Comparison of ENCODE assay signal across 10 mouse cellular contexts in genomic region chr6:100052955-100053795, GRCm38 (mm10).
A peak's percentile ranks its signal among the peaks of the same experiment; 100 is the strongest.
DNase-seq lines count a peak whose midpoint lies in the region; ATAC-seq lines count a peak whose summit lies in the region.
"Had no signal": no experiment of that assay in that cellular context is flagged by ENCODE, and none has a peak within 500 bp of the region (broad histone marks: within the 10 kb centered on the region; RNA-seq: fewer than 3 reads in every experiment).

No protein-coding gene starts in this region.

- peaks cover 100% of the 10 kb centered on the region for H3K27me3 ChIP-seq in heart, embryonic 10.5 days (ENCODE audit: insufficient read depth, poor library complexity, severe bottlenecking)
- peaks cover 78% of the 10 kb centered on the region for H3K27me3 ChIP-seq in limb, embryonic 10.5 days (ENCODE audit: low read depth, poor library complexity, severe bottlenecking)

- ATAC-seq in frontal cortex, adult (ENCODE audit: low TSS enrichment), result no peak

- 55% methylated on average over 8 of the region's 8 CpGs for WGBS in heart, embryonic 10.5 days
- 29% methylated on average over 8 of the region's 8 CpGs for WGBS in limb, embryonic 10.5 days

- no peak overlapping the region for H3K27ac ChIP-seq in heart, embryonic 10.5 days
- H3K27ac ChIP-seq in limb, embryonic 10.5 days, result no peak overlapping the region
- H3K27ac ChIP-seq: hindbrain, embryonic 15.5 days had no signal

- no peak overlapping the region for H3K4me3 ChIP-seq in heart, embryonic 10.5 days
- H3K4me3 ChIP-seq in limb, embryonic 10.5 days, result no peak overlapping the region
- H3K4me3 ChIP-seq: hindbrain, embryonic 15.5 days had no signal

- H3K4me1 ChIP-seq in heart, embryonic 10.5 days, result peaks cover 17% of the 10 kb centered on the region
- peaks cover 62% of the 10 kb centered on the region for H3K4me1 ChIP-seq in limb, embryonic 10.5 days
- H3K4me1 ChIP-seq: hindbrain, embryonic 15.5 days had no signal

- no peaks in the 10 kb centered on the region for H3K9me3 ChIP-seq in heart, embryonic 10.5 days
- H3K9me3 ChIP-seq in limb, embryonic 10.5 days (replicated peaks), result no peaks in the 10 kb centered on the region
- H3K9me3 ChIP-seq: hindbrain, embryonic 15.5 days had no signal

- DNase-seq in heart, adult 8-10 months (ENCODE audit: low spot score), result peak; percentile 23
- DNase-seq in heart, embryonic 10.5 days (ENCODE audit: low spot score), result no peak
- DNase-seq in embryo, embryonic 10.5 days (ENCODE audit: low spot score), result peak; percentile 53
- DNase-seq in kidney, adult 11 months, result peak; percentile 34
- DNase-seq in limb, embryonic 10.5 days (ENCODE audit: low spot score), result peak; percentile 40
- DNase-seq in urinary bladder, postnatal 10 days (ENCODE audit: low spot score), result no peak
- no peak for DNase-seq in frontal cortex, postnatal 36 days (ENCODE audit: low spot score in 2 of 2)
- DNase-seq: gastrocnemius, postnatal 10 days had no signal

- no peaks in the 10 kb centered on the region for H3K36me3 ChIP-seq in heart, embryonic 10.5 days
- H3K36me3 ChIP-seq in limb, embryonic 10.5 days, result no peaks in the 10 kb centered on the region
- H3K36me3 ChIP-seq: hindbrain, embryonic 15.5 days had no signal

Comparison
In these comparisons a context has a peak if more than half of its experiments do, and no peak if none do; other contexts are left out.
1. DNase-seq: peak in heart, adult 8-10 months (single experiment), embryo, embryonic 10.5 days (single experiment), kidney, adult 11 months (single experiment) and limb, embryonic 10.5 days (single experiment); none in heart, embryonic 10.5 days (single experiment), urinary bladder, postnatal 10 days (single experiment) and frontal cortex, postnatal 36 days (0 of 2).